ENCODE assay signal across 20 mouse cellular contexts in the genomic region with DNA sequence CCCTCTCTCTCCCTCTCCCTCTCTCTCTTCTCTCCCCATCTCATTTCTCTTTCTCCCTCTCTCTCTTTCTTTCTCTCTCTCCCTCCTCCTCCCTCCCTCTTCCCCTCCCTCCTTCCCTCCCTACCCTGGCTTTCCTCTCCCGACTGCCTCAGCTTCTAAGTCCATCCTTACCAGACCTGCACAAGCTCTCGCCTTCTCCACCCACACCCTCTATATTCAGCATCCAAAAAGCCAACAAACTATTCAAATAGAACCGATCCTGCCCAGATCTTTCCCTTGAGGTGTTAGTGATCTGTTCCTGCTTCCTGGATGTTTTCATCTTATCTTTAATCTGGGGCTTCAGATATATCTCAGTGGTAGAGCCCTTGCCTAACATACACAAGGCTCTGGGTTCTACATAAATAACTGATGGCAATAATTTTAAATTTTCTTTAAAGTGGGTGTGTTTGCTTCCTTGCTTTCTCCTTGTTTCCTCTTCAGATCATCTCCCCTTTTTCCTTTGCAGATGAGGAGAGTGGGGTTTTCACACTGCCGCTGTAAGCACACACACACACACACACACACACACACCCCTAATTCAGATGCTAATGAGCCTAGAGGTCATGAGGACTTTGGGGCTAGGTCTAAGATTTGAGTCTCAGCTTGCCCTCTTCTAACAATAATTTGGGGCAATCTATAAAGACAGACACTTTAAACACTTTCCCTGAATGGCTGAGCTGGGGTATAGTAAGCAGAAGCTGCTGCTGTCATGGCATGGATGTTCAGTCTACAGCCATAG.
DNase-seq lines count a peak whose midpoint lies in the region; ATAC-seq lines count a peak whose summit lies in the region.
"Had no signal": no experiment of that assay in that cellular context is flagged by ENCODE, and none has a peak within 500 bp of the region (broad histone marks: within the 10 kb centered on the region; RNA-seq: fewer than 3 reads in every experiment).

No protein-coding gene starts in this region.

- no peak for DNase-seq in frontal cortex, postnatal 14 days (ENCODE audit: low spot score in 2 of 2)
- DNase-seq in neural tube, embryonic 10.5 days (ENCODE audit: extremely low spot score, low spot score): no peak
- DNase-seq in R1 (ENCODE audit: low read depth, low spot score): peak; percentile 54
- DNase-seq in retina, postnatal 1 day: no peak
- DNase-seq: adrenal gland, adult 8-10 months; cerebellum, adult 11-12 months; cerebellum, adult 9-10 months; cerebellum, postnatal 25 days; gastrocnemius, postnatal 14 days; heart, adult 2 months; heart, postnatal 14 days had no signal

- 49% methylated on average over 4 of the region's 4 CpGs for WGBS in neural tube, embryonic 13.5 days

- H3K27ac ChIP-seq in neural tube, embryonic 13.5 days (replicated peaks): peak overlapping the region; percentile 70
- H3K27ac ChIP-seq: embryonic facial prominence, embryonic 12.5 days; forebrain, embryonic 15.5 days; heart, adult 2 months; heart, embryonic 15.5 days; hindbrain, embryonic 14.5 days had no signal

- H3K4me2 ChIP-seq in neural tube, embryonic 13.5 days: no peak overlapping the region
- H3K4me2 ChIP-seq: embryonic facial prominence, embryonic 12.5 days; forebrain, embryonic 15.5 days; heart, embryonic 11.5 days; heart, embryonic 15.5 days; hindbrain, embryonic 14.5 days had no signal

- H3K27me3 ChIP-seq in neural tube, embryonic 13.5 days: no peaks in the 10 kb centered on the region
- H3K27me3 ChIP-seq: embryonic facial prominence, embryonic 12.5 days; forebrain, embryonic 15.5 days; heart, embryonic 15.5 days had no signal

- peaks cover 62% of the 10 kb centered on the region for H3K4me1 ChIP-seq in neural tube, embryonic 13.5 days (replicated peaks)
- H3K4me1 ChIP-seq: forebrain, embryonic 15.5 days had no signal

- no peak overlapping the region for H3K4me3 ChIP-seq in neural tube, embryonic 13.5 days
- H3K4me3 ChIP-seq: embryonic facial prominence, embryonic 12.5 days; forebrain, embryonic 15.5 days; heart, adult 2 months; heart, embryonic 15.5 days had no signal

- ATAC-seq in frontal cortex, adult (ENCODE audit: low TSS enrichment): peak; percentile 87
- no peak for ATAC-seq in neural tube, embryonic 13.5 days (ENCODE audit: low read depth)
- no peak for ATAC-seq in megakaryocyte-erythroid progenitor cell, adult 5-6 weeks (replicated peaks; ENCODE audit: low FRiP score, low TSS enrichment, poor library complexity, severe bottlenecking)
- ATAC-seq: forebrain, embryonic 15.5 days; intestine, embryonic 16.5 days had no signal

- H3K9ac ChIP-seq in neural tube, embryonic 13.5 days: no peak overlapping the region
- H3K9ac ChIP-seq: embryonic facial prominence, embryonic 12.5 days; forebrain, embryonic 15.5 days; heart, embryonic 15.5 days; hindbrain, embryonic 14.5 days had no signal

- no peaks in the 10 kb centered on the region for H3K9me3 ChIP-seq in neural tube, embryonic 13.5 days
- H3K9me3 ChIP-seq: embryonic facial prominence, embryonic 12.5 days; forebrain, embryonic 15.5 days; heart, embryonic 15.5 days had no signal

- H3K36me3 ChIP-seq in neural tube, embryonic 13.5 days: no peaks in the 10 kb centered on the region
- H3K36me3 ChIP-seq: embryonic facial prominence, embryonic 12.5 days; forebrain, embryonic 15.5 days; heart, embryonic 15.5 days had no signal
